Mouse (Mus musculus) C2C12 (cell line): Measurements from ENCODE around the gene Irf2bp2.
A peak's percentile ranks its signal among the peaks of the same experiment; 100 is the strongest.

Experiments used
- CEBPB ChIP-seq: IDR thresholded peaks from one replicate; pipeline ENCODE4 v1.6.1; 2011; ENCODE audit warnings: low read depth, mild to moderate bottlenecking, control low read depth, moderate library complexity
- CTCF ChIP-seq: IDR thresholded peaks from one replicate; pipeline ENCODE4 v1.5.1; 2011; ENCODE audit not compliant: control insufficient read depth, insufficient read depth, insufficient read length
- FOSL1 ChIP-seq: IDR thresholded peaks from one replicate; pipeline ENCODE4 v1.8.0; 2011; ENCODE audit warnings: mild to moderate bottlenecking, low read length; ENCODE audit not compliant: poor library complexity, insufficient read depth, severe bottlenecking
- MAX ChIP-seq: IDR thresholded peaks from one replicate; pipeline ENCODE4 v1.6.1; 2011; ENCODE audit warnings: mild to moderate bottlenecking, control low read depth
- MYOD1 ChIP-seq: IDR thresholded peaks from one replicate; pipeline ENCODE4 v1.6.1; 2011; ENCODE audit warnings: low read depth; ENCODE audit not compliant: control insufficient read depth, insufficient read length
- MYOG ChIP-seq: IDR thresholded peaks from one replicate; pipeline ENCODE4 v1.6.1; 2011; ENCODE audit not compliant: control insufficient read depth, insufficient read length; ENCODE audit errors: extremely low read depth
- USF1 ChIP-seq: IDR thresholded peaks from one replicate; pipeline ENCODE4 v1.6.1; 2011; ENCODE audit warnings: low read depth, mild to moderate bottlenecking, control low read depth, moderate library complexity

GRCm38 (mm10) chr8:126591821-126592268, 1.9 kb downstream of the Irf2bp2 start:
- TF ChIP-seq CTCF (no peak), MYOD1 (no peak), USF1 (peak; percentile 64), MAX (peak; percentile 86), FOSL1 (no peak), CEBPB (no peak), MYOG (no peak)
